Mouse (Mus musculus): ENCODE data around the gene Ankle1. TPM values are rescaled to one million over a fixed set of nuclear protein-coding genes. Genes with fewer than 3 reads are reported as not detected.

Ankle1 gene
- total RNA-seq, 2 experiments from 2014 or later = 0.31 to 0.47 TPM

- peak; percentile 54 to 61 for DNase-seq (ENCODE audit: extremely low spot score in 1 of 2, low spot score in 1 of 2)
These were observed 23.5 kb upstream of the Ankle1 start for GRCm38 (mm10) chr8:71381971-71382961.

GRCm38 (mm10) chr8:71383396-71383795 lies 22.4 kb upstream of the Ankle1 start:
- DNase-seq (ENCODE audit: extremely low spot score in 1 of 2, low spot score in 1 of 2) = no peak

- no peak for DNase-seq (ENCODE audit: extremely low spot score in 1 of 2, low spot score in 1 of 2)
These were observed 21.9 kb upstream of the Ankle1 start for GRCm38 (mm10) chr8:71383860-71384259.

GRCm38 (mm10) chr8:71385212-71385835 lies 20.5 kb upstream of the Ankle1 start:
- DNase-seq (ENCODE audit: extremely low spot score in 1 of 2, low spot score in 1 of 2) = no peak

GRCm38 (mm10) chr8:71388267-71388666 lies 17.5 kb upstream of the Ankle1 start:
- no peak for DNase-seq (ENCODE audit: extremely low spot score in 1 of 2, low spot score in 1 of 2)

GRCm38 (mm10) chr8:71391696-71392095 lies 14.1 kb upstream of the Ankle1 start:
- DNase-seq (ENCODE audit: extremely low spot score in 1 of 2, low spot score in 1 of 2) = no peak

GRCm38 (mm10) chr8:71392391-71392790 lies 13.4 kb upstream of the Ankle1 start:
- no peak for DNase-seq (ENCODE audit: extremely low spot score in 1 of 2, low spot score in 1 of 2)

- DNase-seq (ENCODE audit: extremely low spot score in 1 of 2, low spot score in 1 of 2) = no peak
These were observed 12.9 kb upstream of the Ankle1 start for GRCm38 (mm10) chr8:71392871-71393270.

GRCm38 (mm10) chr8:71394481-71394880 lies 11.3 kb upstream of the Ankle1 start:
- no peak for DNase-seq (ENCODE audit: extremely low spot score in 1 of 2, low spot score in 1 of 2)

- no peak for DNase-seq (ENCODE audit: extremely low spot score in 1 of 2, low spot score in 1 of 2)
These were observed 10.7 kb upstream of the Ankle1 start for GRCm38 (mm10) chr8:71395071-71395470.

GRCm38 (mm10) chr8:71395629-71396028 lies 10.2 kb upstream of the Ankle1 start, which contains the start of gene Ushbp1:
Ushbp1 (minus strand) TSS chr8:71395802.
- peak in 1 of 2 experiments; percentile 5 for DNase-seq (ENCODE audit: extremely low spot score in 1 of 2, low spot score in 1 of 2)

- peak; percentile 67 to 75 for DNase-seq (ENCODE audit: extremely low spot score in 1 of 2, low spot score in 1 of 2)
These were observed 9.0 kb upstream of the Ankle1 start, which contains the start of gene Babam1 for GRCm38 (mm10) chr8:71396639-71397305. Babam1 (plus strand) TSS chr8:71396861.

- DNase-seq (ENCODE audit: extremely low spot score in 1 of 2, low spot score in 1 of 2) = no peak
These were observed 8.1 kb upstream of the Ankle1 start for GRCm38 (mm10) chr8:71397701-71398100.

GRCm38 (mm10) chr8:71400826-71401225 lies 5.0 kb upstream of the Ankle1 start:
- DNase-seq (ENCODE audit: extremely low spot score in 1 of 2, low spot score in 1 of 2) = peak in 1 of 2 experiments; percentile 5

- DNase-seq (ENCODE audit: extremely low spot score in 1 of 2, low spot score in 1 of 2) = peak in 1 of 2 experiments; percentile 6
These were observed 4.4 kb upstream of the Ankle1 start for GRCm38 (mm10) chr8:71401454-71401853.

- DNase-seq (ENCODE audit: extremely low spot score in 1 of 2, low spot score in 1 of 2) = no peak
These were observed 3.3 kb upstream of the Ankle1 start for GRCm38 (mm10) chr8:71402446-71402964.

- no peak for DNase-seq (ENCODE audit: extremely low spot score in 1 of 2, low spot score in 1 of 2)
These were observed 2.5 kb upstream of the Ankle1 start for GRCm38 (mm10) chr8:71403107-71403885.

GRCm38 (mm10) chr8:71404011-71404410 lies 1.8 kb upstream of the Ankle1 start:
- no peak for DNase-seq (ENCODE audit: extremely low spot score in 1 of 2, low spot score in 1 of 2)

GRCm38 (mm10) chr8:71404951-71405351 lies 859 bp upstream of the Ankle1 start:
- DNase-seq (ENCODE audit: extremely low spot score in 1 of 2, low spot score in 1 of 2) = no peak

All from layer of hippocampus, postnatal 25 days (tissue).